Mouse (Mus musculus) limb, embryonic 11.5 days (tissue): Measurements from ENCODE around the gene Gm20403. TPM values are rescaled to one million over a fixed set of nuclear protein-coding genes. Genes with fewer than 3 reads are reported as not detected.
"Not testable (repeated sequence)": the region's sequence is repeated elsewhere in the genome, so short reads cannot be mapped to it uniquely, and the experiment has no call there.

Experiments
- ATAC-seq: fragments of 200-750 bp; cut with Nextera tagmentation; 2 replicates; pipeline ENCODE4 v1.8.0; 2017; ENCODE audit warnings: low read depth; ENCODE audit not compliant: insufficient number of reproducible peaks, low FRiP score, low TSS enrichment
- DNase-seq: peaks from one replicate; pipeline ENCODE4 v3.0.0-alpha.2; 2015; ENCODE audit warnings: low spot score
- H3K27ac ChIP-seq: fragments of 300-500 bp; sonication (generic); replicated peaks from 2 replicates; pipeline ENCODE4 v1.5.1; 2014; ENCODE audit warnings: low read depth, mild to moderate bottlenecking, low read length
- H3K27me3 ChIP-seq: fragments of 300-500 bp; sonication (generic); 2 replicates; pipeline ENCODE4 v1.6.1; 2014; ENCODE audit warnings: mild to moderate bottlenecking, low read length, mixed read lengths; ENCODE audit not compliant: control insufficient read depth, insufficient read depth
- H3K36me3 ChIP-seq: fragments of 300-500 bp; sonication (generic); 2 replicates; pipeline ENCODE4 v1.6.1; 2014; ENCODE audit warnings: mild to moderate bottlenecking, low read length, moderate library complexity, mixed read lengths; ENCODE audit not compliant: control insufficient read depth, insufficient read depth
- H3K4me1 ChIP-seq: fragments of 300-500 bp; sonication (generic); 2 replicates; pipeline ENCODE4 v1.6.1; 2014; ENCODE audit warnings: low read length, mixed read lengths; ENCODE audit not compliant: control insufficient read depth, insufficient read depth
- H3K4me2 ChIP-seq: fragments of 300-500 bp; sonication (generic); 2 replicates; pipeline ENCODE4 v1.6.1; 2014; ENCODE audit warnings: low read depth, mild to moderate bottlenecking, moderate library complexity; ENCODE audit not compliant: severe bottlenecking
- H3K4me3 ChIP-seq: fragments of 300-500 bp; sonication (generic); 2 replicates; pipeline ENCODE4 v1.5.1; 2014; ENCODE audit warnings: low read depth, low read length
- H3K9ac ChIP-seq: fragments of 300-500 bp; sonication (generic); 2 replicates; pipeline ENCODE4 v1.6.1; 2014; ENCODE audit warnings: mild to moderate bottlenecking, low read length
- H3K9me3 ChIP-seq: fragments of 300-500 bp; sonication (generic); 2 replicates; pipeline ENCODE4 v1.6.1; 2016; ENCODE audit warnings: low read length; ENCODE audit not compliant: control insufficient read depth
- WGBS: fragments of 180-500 bp; shearing (Covaris S2); extraction: QIAGEN DNeasy Blood & Tissue Kit; methylation state at CpG from one replicate; pipeline ENCODE4 v1.1.7; 2014; 5-methylcytosine and 5-hydroxymethylcytosine counted together
- polyA plus RNA-seq: library from polyadenylated mRNA; unstranded; fragments of >200 nt; fragmentation: Nextera tagmentation; extraction: Ambion mirVana; gene quantifications from 2 replicates; pipeline ENCODE4 v1.2.1, GENCODE M21; 2014

Gm20403 gene
- polyA plus RNA-seq, 1 experiment from 2014 or later, result not detected

- ATAC-seq (no peak), DNase-seq (no peak)
- no peaks in the 10 kb centered on the region for H3K27me3 ChIP-seq
- no peak overlapping the region for H3K4me2 ChIP-seq
- peaks cover 10% of the 10 kb centered on the region; the same call in 1 of the 2 replicates for H3K4me1 ChIP-seq
- H3K4me3 ChIP-seq, result no peak overlapping the region
- no peaks in the 10 kb centered on the region for H3K9me3 ChIP-seq
- H3K36me3 ChIP-seq, result no peaks in the 10 kb centered on the region
- H3K9ac ChIP-seq, result no peak overlapping the region
- no peak overlapping the region for H3K27ac ChIP-seq
- WGBS, result 76% methylated on average over 1 of the region's 1 CpGs
These were observed 26.7 kb upstream of the Gm20403 start for GRCm38 (mm10) chr12:55013031-55013430.

- H3K4me1 ChIP-seq, result no peaks in the 10 kb centered on the region
- DNase-seq (no peak), ATAC-seq (no peak)
- 83% methylated on average over 14 of the region's 14 CpGs for WGBS
- H3K4me2 ChIP-seq, result no peak overlapping the region
- no peak overlapping the region for H3K4me3 ChIP-seq
- no peaks in the 10 kb centered on the region; the same call in 1 of the 2 replicates for H3K9me3 ChIP-seq
- no peak overlapping the region for H3K9ac ChIP-seq
- no peak overlapping the region for H3K27ac ChIP-seq
- no peaks in the 10 kb centered on the region for H3K27me3 ChIP-seq
- H3K36me3 ChIP-seq, result no peaks in the 10 kb centered on the region
These were observed 21.2 kb upstream of the Gm20403 start for GRCm38 (mm10) chr12:55007361-55008008.

GRCm38 (mm10) chr12:55006071-55006470 lies 19.7 kb upstream of the Gm20403 start:
- no peak for ATAC-seq
- Histone ChIP-seq H3K27me3 (no peaks in the 10 kb centered on the region), H3K9me3 (no peaks in the 10 kb centered on the region; the same call in 1 of the 2 replicates), H3K4me2 (no peak overlapping the region), H3K9ac (no peak overlapping the region), H3K4me3 (no peak overlapping the region), H3K4me1 (no peaks in the 10 kb centered on the region), H3K27ac (no peak overlapping the region), H3K36me3 (no peaks in the 10 kb centered on the region)
- WGBS, result 88% methylated on average over 7 of the region's 7 CpGs
- no peak for DNase-seq

- ATAC-seq, result no peak
- H3K27ac ChIP-seq, result no peak overlapping the region
- H3K36me3 ChIP-seq, result no peaks in the 10 kb centered on the region
- 91% methylated on average over 3 of the region's 3 CpGs for WGBS
- no peaks in the 10 kb centered on the region for H3K4me1 ChIP-seq
- H3K4me3 ChIP-seq, result no peak overlapping the region
- no peak overlapping the region for H3K4me2 ChIP-seq
- H3K27me3 ChIP-seq, result no peaks in the 10 kb centered on the region
- no peak for DNase-seq
- no peaks in the 10 kb centered on the region; the same call in 1 of the 2 replicates for H3K9me3 ChIP-seq
- no peak overlapping the region for H3K9ac ChIP-seq
These were observed 18.1 kb upstream of the Gm20403 start for GRCm38 (mm10) chr12:55004396-55004795.

- 87% methylated on average over 5 of the region's 5 CpGs for WGBS
- Histone ChIP-seq H3K4me2 (no peak overlapping the region), H3K36me3 (no peaks in the 10 kb centered on the region), H3K9ac (no peak overlapping the region), H3K4me3 (no peak overlapping the region), H3K4me1 (no peaks in the 10 kb centered on the region), H3K9me3 (no peaks in the 10 kb centered on the region; the same call in 1 of the 2 replicates), H3K27ac (no peak overlapping the region), H3K27me3 (no peaks in the 10 kb centered on the region)
- DNase-seq, result no peak
- no peak for ATAC-seq
These were observed 17.5 kb upstream of the Gm20403 start for GRCm38 (mm10) chr12:55003843-55004242.

GRCm38 (mm10) chr12:55002532-55002931 lies 16.2 kb upstream of the Gm20403 start:
- not testable (repeated sequence) for H3K4me1 ChIP-seq, H3K36me3 ChIP-seq, ATAC-seq, H3K27ac ChIP-seq, DNase-seq, H3K4me3 ChIP-seq, H3K27me3 ChIP-seq, H3K4me2 ChIP-seq, H3K9ac ChIP-seq, H3K9me3 ChIP-seq
- WGBS, result 92% methylated on average over 7 of the region's 7 CpGs

- H3K9ac ChIP-seq, result no peak overlapping the region
- H3K4me2 ChIP-seq, result no peak overlapping the region
- WGBS, result 81% methylated on average over 14 of the region's 14 CpGs
- no peak for DNase-seq
- H3K36me3 ChIP-seq, result no peaks in the 10 kb centered on the region
- ATAC-seq, result no peak
- H3K4me3 ChIP-seq, result no peak overlapping the region
- H3K27me3 ChIP-seq, result no peaks in the 10 kb centered on the region
- no peaks in the 10 kb centered on the region for H3K9me3 ChIP-seq
- no peaks in the 10 kb centered on the region for H3K4me1 ChIP-seq
- no peak overlapping the region for H3K27ac ChIP-seq
These were observed 12.8 kb upstream of the Gm20403 start for GRCm38 (mm10) chr12:54999016-54999690.

GRCm38 (mm10) chr12:54998411-54998810 lies 12.1 kb upstream of the Gm20403 start:
- H3K27ac ChIP-seq, result no peak overlapping the region
- no peak overlapping the region for H3K4me3 ChIP-seq
- H3K4me2 ChIP-seq, result no peak overlapping the region
- DNase-seq, result no peak
- H3K9ac ChIP-seq, result no peak overlapping the region
- H3K4me1 ChIP-seq, result no peaks in the 10 kb centered on the region
- 69% methylated on average over 5 of the region's 5 CpGs for WGBS
- no peaks in the 10 kb centered on the region for H3K27me3 ChIP-seq
- H3K36me3 ChIP-seq, result no peaks in the 10 kb centered on the region
- no peaks in the 10 kb centered on the region for H3K9me3 ChIP-seq
- no peak for ATAC-seq
